In the genomic region with DNA sequence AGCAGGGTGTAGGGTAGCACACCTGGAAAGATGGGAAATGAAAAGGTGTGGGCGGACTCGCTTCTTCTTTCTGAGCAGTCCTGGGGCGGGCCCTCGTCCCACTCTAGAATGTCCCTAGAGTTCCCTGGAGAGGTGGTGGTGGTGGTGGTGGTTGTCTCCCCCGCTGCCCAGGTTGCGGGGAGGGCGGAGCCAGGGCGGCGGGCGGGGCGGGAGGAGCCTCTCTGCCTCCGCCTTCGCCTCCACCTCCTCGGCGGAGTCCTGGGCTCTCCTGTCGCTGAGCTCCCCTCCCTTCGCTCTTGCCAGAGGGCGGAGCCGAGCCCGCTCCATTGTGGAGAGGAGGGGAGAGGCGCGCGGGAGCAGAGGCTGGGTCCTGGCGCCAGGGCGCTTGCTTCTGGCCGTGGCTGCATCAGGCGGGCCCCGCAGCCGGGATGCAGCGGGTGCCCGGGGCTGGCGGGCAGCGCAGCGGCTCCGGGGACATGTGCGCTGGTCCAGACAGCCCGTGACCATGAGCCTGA, we compare ENCODE assay signal across 9 mouse cellular contexts. TPM values are rescaled to one million over a fixed set of nuclear protein-coding genes. Genes with fewer than 3 reads are reported as not detected.
DNase-seq lines count a peak whose midpoint lies in the region; ATAC-seq and TF ChIP-seq lines count a peak whose summit lies in the region.
"Had no signal": no experiment of that assay in that cellular context is flagged by ENCODE, and none has a peak within 500 bp of the region (broad histone marks: within the 10 kb centered on the region; RNA-seq: fewer than 3 reads in every experiment).

No protein-coding gene starts in this region.

- H3K27me3 ChIP-seq in CH12.LX (replicated peaks) = no peaks in the 10 kb centered on the region
- no peaks in the 10 kb centered on the region for H3K27me3 ChIP-seq in heart, embryonic 15.5 days

- peak overlapping the region; percentile 53 to 62 (median 58) for H3K4me3 ChIP-seq in CH12.LX (replicated peaks in 1 of 3; ENCODE audit: low read depth in 2 of 3, low read length in 2 of 3, poor library complexity in 1 of 3)
- H3K4me3 ChIP-seq in heart, embryonic 15.5 days = peak overlapping the region; percentile 73
- peak overlapping the region; percentile 84 for H3K4me3 ChIP-seq in olfactory bulb, adult 2 months (ENCODE audit: insufficient read depth, low read depth, low read length)

- no peak for TF ChIP-seq CTCF in CH12.LX (conservative IDR thresholded peaks at IDR 0.05 in 1 of 2, IDR thresholded peaks at IDR 0.05 in 1 of 2; ENCODE audit: low read depth in 2 of 2, low read length in 2 of 2)
- TF ChIP-seq CTCF in olfactory bulb, adult 2 months (IDR thresholded peaks at IDR 0.05; ENCODE audit: insufficient read depth, low read depth, low read length) = no peak

- H3K9ac ChIP-seq in CH12.LX (ENCODE audit: insufficient read depth, low read depth) = peak overlapping the region; percentile 54
- H3K9ac ChIP-seq in heart, embryonic 15.5 days = peak overlapping the region; percentile 86

- dilution Hi-C loops in CH12.LX (cut with MboI; ENCODE audit: extremely low pct_ligation_motif_present, extremely low pct_unique_long_range_greater_than_20kb, low sequenced_read_pairs) = no loop called here

- H3K4me2 ChIP-seq in CH12.LX (ENCODE audit: insufficient read depth, low read depth, poor library complexity, severe bottlenecking) = peak overlapping the region; percentile 93
- H3K4me2 ChIP-seq in heart, embryonic 15.5 days = peak overlapping the region; percentile 98

- peak; percentile 54; the same call in 1 of the 2 replicates for TF ChIP-seq EP300 in CH12.LX (IDR thresholded peaks at IDR 0.05; ENCODE audit: low read length)

- TF ChIP-seq POLR2A in CH12.LX (IDR thresholded peaks at IDR 0.05; ENCODE audit: low read depth, low read length) = peak; percentile 56
- TF ChIP-seq POLR2A in olfactory bulb, adult 2 months (IDR thresholded peaks at IDR 0.05; ENCODE audit: insufficient read depth, low read depth, low read length) = peak; percentile 73

- no peak for TF ChIP-seq RAD21 in CH12.LX (IDR thresholded peaks at IDR 0.05; ENCODE audit: low read depth, low read length)

- H3K9me3 ChIP-seq in CH12.LX (replicated peaks; ENCODE audit: low read length) = no peaks in the 10 kb centered on the region
- no peaks in the 10 kb centered on the region for H3K9me3 ChIP-seq in heart, embryonic 15.5 days (replicated peaks)

- in situ Hi-C loops in CH12.LX (cut with MboI; ENCODE audit: low pct_ligation_motif_present, low pct_unique_long_range_greater_than_20kb, low sequenced_read_pairs) = no loop called here

- 1% methylated on average over 33 of the region's 37 CpGs for WGBS in heart, embryonic 15.5 days
- WGBS in large intestine, adult 2 months = 2% methylated on average over 34 of the region's 37 CpGs
- WGBS in olfactory bulb, adult 2 months = 2% methylated on average over 37 of the region's 37 CpGs

- peaks cover 31 to 38% of the 10 kb centered on the region in 2 experiments for H3K36me3 ChIP-seq in CH12.LX (replicated peaks in 1 of 2; ENCODE audit: control insufficient read depth in 1 of 2, insufficient read depth in 1 of 2, low read length in 1 of 2)
- peaks cover 34% of the 10 kb centered on the region for H3K36me3 ChIP-seq in heart, embryonic 15.5 days

- ATAC-seq in heart, embryonic 15.5 days (replicated peaks; ENCODE audit: insufficient number of reproducible peaks, insufficient read depth, low FRiP score, low read depth) = peak; percentile 61

- peaks cover 25 to 64% of the 10 kb centered on the region in 2 experiments for H3K4me1 ChIP-seq in CH12.LX (ENCODE audit: control insufficient read depth in 1 of 2, insufficient read depth in 2 of 2)
- peaks cover 38% of the 10 kb centered on the region for H3K4me1 ChIP-seq in heart, embryonic 15.5 days (replicated peaks)
- peaks cover 37% of the 10 kb centered on the region for H3K4me1 ChIP-seq in olfactory bulb, adult 2 months (ENCODE audit: control insufficient read depth, insufficient read depth, low read length)

- peaks cover 12% of the 10 kb centered on the region for H3K79me2 ChIP-seq in CH12.LX (replicated peaks; ENCODE audit: control insufficient read depth, extremely low read depth, insufficient read depth, poor library complexity, severe bottlenecking)

- peak overlapping the region; percentile 40 for H3K27ac ChIP-seq in CH12.LX (ENCODE audit: insufficient read depth, low read depth)
- peak overlapping the region; percentile 74 for H3K27ac ChIP-seq in heart, embryonic 15.5 days
- peak overlapping the region; percentile 65 for H3K27ac ChIP-seq in olfactory bulb, adult 2 months (ENCODE audit: insufficient read depth, low read depth, low read length)

- peak; percentile 89 for DNase-seq in CH12.LX (ENCODE audit: extremely low read depth)
- peak; percentile 72 for DNase-seq in c-Kit-negative CD71-positive TER-119-positive erythroid progenitor cells, embryonic 14.5 days (ENCODE audit: low read depth, low spot score)
- DNase-seq in fibroblast of lung, adult 2 months (ENCODE audit: low read depth) = peak; percentile 66
- peak; percentile 73 for DNase-seq in large intestine, adult 2 months (ENCODE audit: low read depth, low spot score)
- DNase-seq in lung, adult 18-20 months = peak; percentile 92 to 95
- DNase-seq in thymus, adult 18-20 months = peak; percentile 72 to 74

TF ChIP-seq in CH12.LX, 34 proteins besides CTCF, POLR2A, EP300 and RAD21:
- TF ChIP-seq NRF1 (IDR thresholded peaks at IDR 0.05; ENCODE audit: low read depth, low read length) (no peak; the same call in 1 of the 2 replicates), TCF12 (IDR thresholded peaks at IDR 0.05; ENCODE audit: low read depth, low read length) (peak; percentile 47; the same call in 1 of the 2 replicates), USF1 (IDR thresholded peaks at IDR 0.05; ENCODE audit: low read depth, low read length) (no peak), PAX5 (IDR thresholded peaks at IDR 0.05; ENCODE audit: low read length) (no peak), ETS1 (conservative IDR thresholded peaks at IDR 0.05; ENCODE audit: low read depth, low read length) (peak; percentile 18; the same call in 1 of the 2 replicates), UBTF (IDR thresholded peaks at IDR 0.05; ENCODE audit: low read depth, low read length) (peak; percentile 60; the same call in 1 of the 2 replicates), CHD2 (IDR thresholded peaks at IDR 0.05; ENCODE audit: low read length) (no peak), MXI1 (IDR thresholded peaks at IDR 0.05; ENCODE audit: low read depth, low read length) (peak; percentile 28), NELFE (IDR thresholded peaks at IDR 0.05; ENCODE audit: low read depth, low read length) (0 out of 2 replicates have a peak, but pooled peaks have one; percentile 45), KAT2A (IDR thresholded peaks at IDR 0.05; ENCODE audit: insufficient replicate concordance, low read length) (no peak), ELF1 (IDR thresholded peaks at IDR 0.05; ENCODE audit: low read depth, low read length) (no peak), ZMIZ1 (IDR thresholded peaks at IDR 0.05; ENCODE audit: low read depth, low read length) (no peak; the same call in 1 of the 2 replicates), SMC3 (IDR thresholded peaks at IDR 0.05; ENCODE audit: low read depth, low read length) (no peak; the same call in 1 of the 2 replicates), IRF4 (IDR thresholded peaks at IDR 0.05; ENCODE audit: low read depth, low read length) (peak; percentile 39; the same call in 1 of the 2 replicates), MAZ (IDR thresholded peaks at IDR 0.05; ENCODE audit: low read depth, low read length) (peak; percentile 73)
TF ChIP-seq in CH12.LX: peak in this region for 7.

RNA-seq across cellular contexts. Expression of a gene that starts 3.4 kb away (rescaled TPM):
- 29.4 and 40.5 TPM in 2 replicates for total RNA-seq in CH12.LX (2012; rRNA removed)
- total RNA-seq in CH12.LX (2014; rRNA removed) = 27.2 and 29.5 TPM in 2 replicates
- 31.7 and 32.9 TPM in 2 replicates for polyA plus RNA-seq in CH12.LX (2012; ENCODE audit: insufficient read length, low read depth)
- polyA plus RNA-seq in heart, embryonic 15.5 days (2015; fragmentation: Nextera tagmentation; extraction: Ambion mirVana) = 13.1 and 18.4 TPM in 2 replicates
- polyA plus RNA-seq in large intestine, adult 2 months (2012; rRNA removed) = 22.4 and 61.6 TPM in 2 replicates
- polyA plus RNA-seq in olfactory bulb, adult 2 months (2012; ENCODE audit: insufficient read depth, insufficient read length, low replicate concordance, missing spikeins) = not detected in 2 replicates

RNA-seq across cellular contexts. Expression of a gene that starts 21.6 kb away (rescaled TPM):
- total RNA-seq in CH12.LX (2012; rRNA removed) (0.04 TPM in 1 of 2 replicates, not detected in the other), CH12.LX (2014; rRNA removed) (not detected in 2 replicates)
- not detected in 2 replicates for polyA plus RNA-seq in CH12.LX (2012; ENCODE audit: insufficient read length, low read depth)
- polyA plus RNA-seq in heart, embryonic 15.5 days (2015; fragmentation: Nextera tagmentation; extraction: Ambion mirVana) = 0.08 and 0.09 TPM in 2 replicates
- polyA plus RNA-seq in large intestine, adult 2 months (2012; rRNA removed) = 0.04 and 0.19 TPM in 2 replicates
- not detected in 2 replicates for polyA plus RNA-seq in olfactory bulb, adult 2 months (2012; ENCODE audit: insufficient read depth, insufficient read length, low replicate concordance, missing spikeins)

RNA-seq across cellular contexts. Expression of a gene that starts 26.7 kb away (rescaled TPM):
- total RNA-seq in CH12.LX (2012; rRNA removed) (1.5 and 1.7 TPM in 2 replicates), CH12.LX (2014; rRNA removed) (0.32 TPM in 1 of 2 replicates, not detected in the other)
- 0.42 and 1.5 TPM in 2 replicates for polyA plus RNA-seq in CH12.LX (2012; ENCODE audit: insufficient read length, low read depth)
- polyA plus RNA-seq in heart, embryonic 15.5 days (2015; fragmentation: Nextera tagmentation; extraction: Ambion mirVana) = 23.8 and 25.6 TPM in 2 replicates
- polyA plus RNA-seq in large intestine, adult 2 months (2012; rRNA removed) = 20.2 and 28.8 TPM in 2 replicates
- not detected in 2 replicates for polyA plus RNA-seq in olfactory bulb, adult 2 months (2012; ENCODE audit: insufficient read depth, insufficient read length, low replicate concordance, missing spikeins)

RNA-seq across cellular contexts. Expression of a gene that starts 28.9 kb away (rescaled TPM):
- total RNA-seq in CH12.LX (2012; rRNA removed) = not detected in 2 replicates
- total RNA-seq in CH12.LX (2014; rRNA removed) = not detected in 2 replicates
- polyA plus RNA-seq in CH12.LX (2012; ENCODE audit: insufficient read length, low read depth) = not detected in 2 replicates
- not detected in 2 replicates for polyA plus RNA-seq in heart, embryonic 15.5 days (2015; fragmentation: Nextera tagmentation; extraction: Ambion mirVana)
- polyA plus RNA-seq in large intestine, adult 2 months (2012; rRNA removed) = not detected in 2 replicates
- polyA plus RNA-seq in olfactory bulb, adult 2 months (2012; ENCODE audit: insufficient read depth, insufficient read length, low replicate concordance, missing spikeins) = not detected in 2 replicates
- polyA plus RNA-seq: frontal cortex, adult 2 months had no signal

Comparison
In these comparisons a context has a peak if more than half of its experiments do, and no peak if none do; other contexts are left out.
1. Peak in every context shown above with its lines: DNase-seq, ATAC-seq, H3K4me3 ChIP-seq and H3K27ac ChIP-seq.